Mouse (Mus musculus): ENCODE measurements around the gene Rgs7. TPM values are rescaled to one million over a fixed set of nuclear protein-coding genes. Genes with fewer than 3 reads are reported as not detected.
A peak's percentile ranks its signal among the peaks of the same experiment; 100 is the strongest.

Gene Rgs7
- polyA plus RNA-seq (2015; fragmentation: Nextera tagmentation; extraction: Ambion mirVana): 0.53 and 1.1 TPM in 2 replicates

- Histone ChIP-seq H3K4me1 (peaks cover 5% of the 10 kb centered on the region), H3K4me3 (peak within 1 kb of the TSS; percentile 72), H3K9me3 (no peaks in the 10 kb centered on the region), H3K27ac (replicated peaks) (no peak within 1 kb of the TSS), H3K9ac (peak within 1 kb of the TSS; percentile 76), H3K4me2 (peak within 1 kb of the TSS; percentile 99), H3K27me3 (replicated peaks) (peaks cover 35% of the 10 kb centered on the region), H3K36me3 (no peaks in the 10 kb centered on the region)
- ATAC-seq (ENCODE audit: extremely low read depth, insufficient number of reproducible peaks, low FRiP score, low TSS enrichment): peak; percentile 54; the same call in 1 of the 2 replicates
- WGBS: under 1% methylated on average over 64 of the region's 82 CpGs
Measured at GRCm38 (mm10) chr1:175491861-175492682, at the start of gene Rgs7. Rgs7 (minus strand) TSS chr1:175492500.

GRCm38 (mm10) chr1:175540700-175541099, 48.4 kb upstream of the Rgs7 start:
- Histone ChIP-seq H3K27ac (replicated peaks) (no peak overlapping the region), H3K27me3 (replicated peaks) (no peaks in the 10 kb centered on the region), H3K9me3 (no peaks in the 10 kb centered on the region), H3K9ac (no peak overlapping the region), H3K4me3 (no peak overlapping the region), H3K36me3 (no peaks in the 10 kb centered on the region), H3K4me1 (peaks cover 11% of the 10 kb centered on the region), H3K4me2 (no peak overlapping the region)
- no peak for ATAC-seq (ENCODE audit: extremely low read depth, insufficient number of reproducible peaks, low FRiP score, low TSS enrichment)
- WGBS: 75% methylated on average over 5 of the region's 5 CpGs

- WGBS: 37% methylated on average over 1 of the region's 1 CpGs
- Histone ChIP-seq H3K4me3 (no peak overlapping the region), H3K27ac (replicated peaks) (no peak overlapping the region), H3K9ac (no peak overlapping the region), H3K4me1 (peaks cover 11% of the 10 kb centered on the region), H3K4me2 (no peak overlapping the region), H3K36me3 (no peaks in the 10 kb centered on the region), H3K9me3 (peaks cover 3% of the 10 kb centered on the region; the same call in 1 of the 2 replicates), H3K27me3 (replicated peaks) (no peaks in the 10 kb centered on the region)
- no peak for ATAC-seq (ENCODE audit: extremely low read depth, insufficient number of reproducible peaks, low FRiP score, low TSS enrichment)
Measured at GRCm38 (mm10) chr1:175537321-175537720, 45.0 kb upstream of the Rgs7 start.

GRCm38 (mm10) chr1:175529858-175530257, 37.6 kb upstream of the Rgs7 start:
- no peak for ATAC-seq (ENCODE audit: extremely low read depth, insufficient number of reproducible peaks, low FRiP score, low TSS enrichment)
- H3K9ac ChIP-seq: no peak overlapping the region
- 58% methylated on average over 1 of the region's 1 CpGs for WGBS
- H3K4me3 ChIP-seq: no peak overlapping the region
- no peak overlapping the region for H3K27ac ChIP-seq (replicated peaks)
- H3K27me3 ChIP-seq (replicated peaks): no peaks in the 10 kb centered on the region
- no peaks in the 10 kb centered on the region for H3K4me1 ChIP-seq
- H3K9me3 ChIP-seq: no peaks in the 10 kb centered on the region
- no peak overlapping the region for H3K4me2 ChIP-seq
- no peaks in the 10 kb centered on the region for H3K36me3 ChIP-seq

GRCm38 (mm10) chr1:175524626-175525294, 32.5 kb upstream of the Rgs7 start:
- Histone ChIP-seq H3K27me3 (replicated peaks) (no peaks in the 10 kb centered on the region), H3K4me1 (no peaks in the 10 kb centered on the region), H3K36me3 (no peaks in the 10 kb centered on the region), H3K27ac (replicated peaks) (no peak overlapping the region), H3K9ac (no peak overlapping the region), H3K4me3 (no peak overlapping the region), H3K9me3 (no peaks in the 10 kb centered on the region), H3K4me2 (no peak overlapping the region)
- WGBS: 75% methylated on average over 3 of the region's 3 CpGs
- no peak for ATAC-seq (ENCODE audit: extremely low read depth, insufficient number of reproducible peaks, low FRiP score, low TSS enrichment)

GRCm38 (mm10) chr1:175523572-175523971, 31.3 kb upstream of the Rgs7 start:
- no peak for ATAC-seq (ENCODE audit: extremely low read depth, insufficient number of reproducible peaks, low FRiP score, low TSS enrichment)
- Histone ChIP-seq H3K27me3 (replicated peaks) (no peaks in the 10 kb centered on the region), H3K27ac (replicated peaks) (no peak overlapping the region), H3K4me2 (no peak overlapping the region), H3K4me1 (no peaks in the 10 kb centered on the region), H3K9ac (no peak overlapping the region), H3K9me3 (no peaks in the 10 kb centered on the region), H3K4me3 (no peak overlapping the region), H3K36me3 (no peaks in the 10 kb centered on the region)
- 62% methylated on average over 2 of the region's 2 CpGs for WGBS

GRCm38 (mm10) chr1:175514543-175514942, 22.2 kb upstream of the Rgs7 start:
- Histone ChIP-seq H3K9me3 (no peaks in the 10 kb centered on the region), H3K9ac (no peak overlapping the region), H3K4me2 (no peak overlapping the region), H3K36me3 (no peaks in the 10 kb centered on the region), H3K4me1 (peaks cover 3% of the 10 kb centered on the region; the same call in 1 of the 2 replicates), H3K27ac (replicated peaks) (no peak overlapping the region), H3K27me3 (replicated peaks) (no peaks in the 10 kb centered on the region), H3K4me3 (no peak overlapping the region)
- WGBS: 42% methylated on average over 2 of the region's 2 CpGs
- no peak for ATAC-seq (ENCODE audit: extremely low read depth, insufficient number of reproducible peaks, low FRiP score, low TSS enrichment)

- no peaks in the 10 kb centered on the region for H3K9me3 ChIP-seq
- H3K4me2 ChIP-seq: no peak overlapping the region
- WGBS: 58% methylated on average over 3 of the region's 3 CpGs
- peaks cover 3% of the 10 kb centered on the region; the same call in 1 of the 2 replicates for H3K4me1 ChIP-seq
- no peak overlapping the region for H3K4me3 ChIP-seq
- ATAC-seq (ENCODE audit: extremely low read depth, insufficient number of reproducible peaks, low FRiP score, low TSS enrichment): no peak
- no peaks in the 10 kb centered on the region for H3K27me3 ChIP-seq (replicated peaks)
- no peak overlapping the region for H3K27ac ChIP-seq (replicated peaks)
- H3K36me3 ChIP-seq: no peaks in the 10 kb centered on the region
- H3K9ac ChIP-seq: no peak overlapping the region
Measured at GRCm38 (mm10) chr1:175512173-175512572, 19.9 kb upstream of the Rgs7 start.

GRCm38 (mm10) chr1:175509989-175510388, 17.7 kb upstream of the Rgs7 start:
- no peaks in the 10 kb centered on the region for H3K9me3 ChIP-seq
- no peak for ATAC-seq (ENCODE audit: extremely low read depth, insufficient number of reproducible peaks, low FRiP score, low TSS enrichment)
- peaks cover 6% of the 10 kb centered on the region for H3K4me1 ChIP-seq
- H3K4me2 ChIP-seq: no peak overlapping the region
- no peak overlapping the region for H3K4me3 ChIP-seq
- H3K9ac ChIP-seq: no peak overlapping the region
- H3K36me3 ChIP-seq: no peaks in the 10 kb centered on the region
- no peak overlapping the region for H3K27ac ChIP-seq (replicated peaks)
- no peaks in the 10 kb centered on the region for H3K27me3 ChIP-seq (replicated peaks)
- WGBS: 71% methylated on average over 3 of the region's 3 CpGs

- H3K9me3 ChIP-seq: no peaks in the 10 kb centered on the region
- 2% methylated on average over 11 of the region's 11 CpGs for WGBS
- H3K9ac ChIP-seq: peak overlapping the region; percentile 76
- peaks cover 35% of the 10 kb centered on the region for H3K27me3 ChIP-seq (replicated peaks)
- peak overlapping the region; percentile 72 for H3K4me3 ChIP-seq
- H3K4me2 ChIP-seq: peak overlapping the region; percentile 99
- no peak for ATAC-seq (ENCODE audit: extremely low read depth, insufficient number of reproducible peaks, low FRiP score, low TSS enrichment)
- no peaks in the 10 kb centered on the region for H3K36me3 ChIP-seq
- no peak overlapping the region for H3K27ac ChIP-seq (replicated peaks)
- peaks cover 5% of the 10 kb centered on the region for H3K4me1 ChIP-seq
Measured at GRCm38 (mm10) chr1:175492683-175493043, 363 bp upstream of the Rgs7 start.

- Histone ChIP-seq H3K4me3 (peak overlapping the region; percentile 72), H3K4me1 (peaks cover 5% of the 10 kb centered on the region), H3K4me2 (peak overlapping the region; percentile 99), H3K36me3 (no peaks in the 10 kb centered on the region), H3K9me3 (no peaks in the 10 kb centered on the region), H3K9ac (no peak overlapping the region), H3K27me3 (replicated peaks) (peaks cover 35% of the 10 kb centered on the region), H3K27ac (replicated peaks) (no peak overlapping the region)
- ATAC-seq (ENCODE audit: extremely low read depth, insufficient number of reproducible peaks, low FRiP score, low TSS enrichment): no peak
- 18% methylated on average over 6 of the region's 6 CpGs for whole genome bisulfite sequencing
Measured at GRCm38 (mm10) chr1:175491511-175491860, 814 bp downstream of the Rgs7 start.
